Mouse (Mus musculus) neural tube, embryonic 11.5 days (tissue): ENCODE results near the gene St3gal3. TPM values are rescaled to one million over a fixed set of nuclear protein-coding genes. Genes with fewer than 3 reads are reported as not detected.

Experiments used
- ATAC-seq: fragments of 200-750 bp; cut with Nextera tagmentation; 2 replicates; pipeline ENCODE4 v1.8.0; 2017; ENCODE audit warnings: moderate number of reproducible peaks, mild to moderate bottlenecking, moderate TSS enrichment, moderate library complexity; ENCODE audit not compliant: insufficient read depth, low FRiP score, low TSS enrichment
- DNase-seq: peaks from one replicate; pipeline ENCODE4 v3.0.0-alpha.2; 2015; ENCODE audit warnings: low spot score
- H3K27ac ChIP-seq: fragments of 300-500 bp; sonication (generic); 2 replicates; pipeline ENCODE4 v1.5.1; 2014; ENCODE audit warnings: low read depth, mild to moderate bottlenecking, low read length
- H3K27me3 ChIP-seq: fragments of 300-500 bp; sonication (generic); 2 replicates; pipeline ENCODE4 v1.6.1; 2014; ENCODE audit warnings: mild to moderate bottlenecking, low read length, mixed read lengths; ENCODE audit not compliant: control insufficient read depth, insufficient read depth
- H3K36me3 ChIP-seq: fragments of 300-500 bp; sonication (generic); 2 replicates; pipeline ENCODE4 v1.6.1; 2014; ENCODE audit warnings: mild to moderate bottlenecking, low read length, moderate library complexity, mixed read lengths; ENCODE audit not compliant: control insufficient read depth, insufficient read depth
- H3K4me1 ChIP-seq: fragments of 300-500 bp; sonication (generic); 2 replicates; pipeline ENCODE4 v1.6.1; 2014; ENCODE audit warnings: low read length, mixed read lengths; ENCODE audit not compliant: control insufficient read depth, insufficient read depth
- H3K4me2 ChIP-seq: fragments of 300-500 bp; sonication (generic); 2 replicates; pipeline ENCODE4 v1.6.1; 2014; ENCODE audit warnings: low read depth, mild to moderate bottlenecking, moderate library complexity
- H3K4me3 ChIP-seq: fragments of 300-500 bp; sonication (generic); 2 replicates; pipeline ENCODE4 v1.5.1; 2014; ENCODE audit warnings: low read depth, low read length
- H3K9ac ChIP-seq: fragments of 300-500 bp; sonication (generic); 2 replicates; pipeline ENCODE4 v1.6.1; 2014; ENCODE audit warnings: mild to moderate bottlenecking, low read length
- H3K9me3 ChIP-seq: fragments of 300-500 bp; sonication (generic); 2 replicates; pipeline ENCODE4 v1.6.1; 2016; ENCODE audit warnings: low read length; ENCODE audit not compliant: control insufficient read depth
- WGBS: fragments of 180-500 bp; shearing (Covaris S2); extraction: QIAGEN DNeasy Blood & Tissue Kit; methylation state at CpG from one replicate; pipeline ENCODE4 v1.1.7; 2014; 5-methylcytosine and 5-hydroxymethylcytosine counted together
- polyA plus RNA-seq: library from polyadenylated mRNA; unstranded; fragments of >200 nt; fragmentation: Nextera tagmentation; extraction: Ambion mirVana; gene quantifications from 2 replicates; pipeline ENCODE4 v1.2.1, GENCODE M21; 2014

Gene St3gal3
- polyA plus RNA-seq, 1 experiment from 2014 or later: 5.2 TPM

- Histone ChIP-seq H3K4me2 (no peak overlapping the region), H3K4me3 (no peak overlapping the region), H3K27me3 (peaks cover 46% of the 10 kb centered on the region), H3K9me3 (no peaks in the 10 kb centered on the region), H3K9ac (no peak overlapping the region), H3K4me1 (peaks cover 15% of the 10 kb centered on the region; the same call in 1 of the 2 replicates), H3K36me3 (no peaks in the 10 kb centered on the region), H3K27ac (no peak overlapping the region)
- WGBS: 17% methylated on average over 6 of the region's 6 CpGs
- DNase-seq (peak; percentile 80), ATAC-seq (peak; percentile 20; the same call in 1 of the 2 replicates)
Observed at GRCm38 (mm10) chr4:117928234-117928633, 206.5 kb downstream of the St3gal3 start.

GRCm38 (mm10) chr4:117926545-117927482 is 207.9 kb downstream of the St3gal3 start:
- Histone ChIP-seq H3K27ac (no peak overlapping the region), H3K27me3 (peaks cover 46% of the 10 kb centered on the region)

GRCm38 (mm10) chr4:117924916-117925315 is 209.8 kb downstream of the St3gal3 start:
- DNase-seq: no peak
- Histone ChIP-seq H3K4me3 (no peak overlapping the region), H3K4me2 (no peak overlapping the region), H3K9ac (no peak overlapping the region), H3K9me3 (no peaks in the 10 kb centered on the region), H3K27me3 (peaks cover 41% of the 10 kb centered on the region), H3K4me1 (peaks cover 15% of the 10 kb centered on the region; the same call in 1 of the 2 replicates), H3K36me3 (no peaks in the 10 kb centered on the region), H3K27ac (no peak overlapping the region)
- 73% methylated on average over 5 of the region's 6 CpGs for WGBS
- no peak for ATAC-seq

More at GRCm38 (mm10) chr4:117926545-117927482, 207.9 kb downstream of the St3gal3 start:
- Histone ChIP-seq H3K4me1 (peaks cover 15% of the 10 kb centered on the region; the same call in 1 of the 2 replicates), H3K4me3 (peak overlapping the region; percentile 46), H3K9me3 (no peaks in the 10 kb centered on the region), H3K4me2 (peak overlapping the region; percentile 83), H3K9ac (peak overlapping the region; percentile 52), H3K36me3 (no peaks in the 10 kb centered on the region)
- peak; percentile 67 for ATAC-seq
- WGBS: 1% methylated on average over 69 of the region's 71 CpGs
- DNase-seq: peak; percentile 69

- Histone ChIP-seq H3K27ac (no peak overlapping the region), H3K9me3 (no peaks in the 10 kb centered on the region), H3K4me3 (no peak overlapping the region), H3K36me3 (no peaks in the 10 kb centered on the region), H3K4me2 (no peak overlapping the region), H3K27me3 (peaks cover 28% of the 10 kb centered on the region), H3K9ac (no peak overlapping the region), H3K4me1 (peaks cover 5% of the 10 kb centered on the region; the same call in 1 of the 2 replicates)
- no peak for DNase-seq
- 71% methylated on average over 2 of the region's 2 CpGs for WGBS
- no peak for ATAC-seq
Observed at GRCm38 (mm10) chr4:117923450-117923849, 211.3 kb downstream of the St3gal3 start.

GRCm38 (mm10) chr4:117921358-117921757 is 213.4 kb downstream of the St3gal3 start:
- no peak overlapping the region for H3K4me2 ChIP-seq
- H3K36me3 ChIP-seq: no peaks in the 10 kb centered on the region
- H3K4me1 ChIP-seq: no peaks in the 10 kb centered on the region
- no peak overlapping the region for H3K9ac ChIP-seq
- H3K27me3 ChIP-seq: peaks cover 9% of the 10 kb centered on the region
- H3K9me3 ChIP-seq: no peaks in the 10 kb centered on the region
- H3K27ac ChIP-seq: no peak overlapping the region
- DNase-seq (no peak), ATAC-seq (no peak)
- H3K4me3 ChIP-seq: no peak overlapping the region
- WGBS: 83% methylated on average over 2 of the region's 2 CpGs

GRCm38 (mm10) chr4:117918762-117919161 is 216.0 kb downstream of the St3gal3 start:
- ATAC-seq (no peak), DNase-seq (no peak)
- H3K9me3 ChIP-seq: no peaks in the 10 kb centered on the region
- H3K4me2 ChIP-seq: no peak overlapping the region
- peaks cover 8% of the 10 kb centered on the region for H3K4me1 ChIP-seq
- no peak overlapping the region for H3K27ac ChIP-seq
- H3K9ac ChIP-seq: no peak overlapping the region
- H3K36me3 ChIP-seq: no peaks in the 10 kb centered on the region
- 92% methylated on average over 5 of the region's 5 CpGs for WGBS
- no peaks in the 10 kb centered on the region for H3K27me3 ChIP-seq
- H3K4me3 ChIP-seq: no peak overlapping the region

GRCm38 (mm10) chr4:117918261-117918660 is 216.5 kb downstream of the St3gal3 start:
- ATAC-seq (no peak), DNase-seq (no peak)
- no peak overlapping the region for H3K9ac ChIP-seq
- H3K9me3 ChIP-seq: no peaks in the 10 kb centered on the region
- peaks cover 12% of the 10 kb centered on the region for H3K4me1 ChIP-seq
- H3K27me3 ChIP-seq: no peaks in the 10 kb centered on the region
- WGBS: 83% methylated on average over 3 of the region's 3 CpGs
- no peak overlapping the region for H3K4me2 ChIP-seq
- no peak overlapping the region for H3K27ac ChIP-seq
- H3K36me3 ChIP-seq: no peaks in the 10 kb centered on the region
- no peak overlapping the region for H3K4me3 ChIP-seq

- ATAC-seq: no peak
- 92% methylated on average over 4 of the region's 4 CpGs for WGBS
- Histone ChIP-seq H3K4me2 (no peak overlapping the region), H3K4me3 (no peak overlapping the region), H3K36me3 (no peaks in the 10 kb centered on the region), H3K27me3 (no peaks in the 10 kb centered on the region), H3K27ac (no peak overlapping the region), H3K9ac (no peak overlapping the region), H3K4me1 (peaks cover 16% of the 10 kb centered on the region), H3K9me3 (no peaks in the 10 kb centered on the region)
- DNase-seq: no peak
Observed at GRCm38 (mm10) chr4:117917847-117918246, 216.9 kb downstream of the St3gal3 start.

GRCm38 (mm10) chr4:117917402-117917801 is 217.3 kb downstream of the St3gal3 start:
- ATAC-seq (no peak), DNase-seq (no peak)
- H3K4me3 ChIP-seq: no peak overlapping the region
- no peaks in the 10 kb centered on the region for H3K9me3 ChIP-seq
- H3K4me2 ChIP-seq: no peak overlapping the region
- H3K9ac ChIP-seq: no peak overlapping the region
- WGBS: 94% methylated on average over 4 of the region's 4 CpGs
- no peaks in the 10 kb centered on the region for H3K36me3 ChIP-seq
- no peaks in the 10 kb centered on the region for H3K27me3 ChIP-seq
- H3K27ac ChIP-seq: no peak overlapping the region
- H3K4me1 ChIP-seq: peaks cover 20% of the 10 kb centered on the region
